Mouse (Mus musculus): ENCODE measurements around the gene Cactin.

GRCm38 (mm10) chr10:81290698-81291460, 30.0 kb upstream of the Cactin start:
- no peak for TF ChIP-seq CTCF (IDR thresholded peaks at IDR 0.05; ENCODE audit: borderline replicate concordance, insufficient read depth, low read length)
- no peak for TF ChIP-seq POLR2A (IDR thresholded peaks at IDR 0.05; ENCODE audit: low read depth, low read length)

Data from embryonic fibroblast, embryonic 13.5 days (primary cell).